Mouse (Mus musculus) hindbrain, embryonic 12.5 days (tissue): Measurements from ENCODE around the gene Ccdc148. TPM values are rescaled to one million over a fixed set of nuclear protein-coding genes. Genes with fewer than 3 reads are reported as not detected.

Experiments
- ATAC-seq: fragments of 200-750 bp; cut with Nextera tagmentation; 2 replicates; pipeline ENCODE4 v1.8.0; 2017; ENCODE audit warnings: moderate TSS enrichment; ENCODE audit not compliant: low FRiP score
- H3K27ac ChIP-seq: fragments of 300-500 bp; sonication (generic); 2 replicates; pipeline ENCODE4 v1.5.1; 2016; ENCODE audit warnings: mild to moderate bottlenecking
- H3K27me3 ChIP-seq: fragments of 300-500 bp; sonication (generic); 2 replicates; pipeline ENCODE4 v1.6.1; 2016; ENCODE audit warnings: mild to moderate bottlenecking
- H3K36me3 ChIP-seq: fragments of 300-500 bp; sonication (generic); 2 replicates; pipeline ENCODE4 v1.6.1; 2016; ENCODE audit warnings: mild to moderate bottlenecking
- H3K4me1 ChIP-seq: fragments of 300-500 bp; sonication (generic); 2 replicates; pipeline ENCODE4 v1.6.1; 2016
- H3K4me2 ChIP-seq: fragments of 300-500 bp; sonication (generic); replicated peaks from 2 replicates; pipeline ENCODE4 v1.6.1; 2016; ENCODE audit warnings: mild to moderate bottlenecking
- H3K4me3 ChIP-seq: fragments of 300-500 bp; sonication (generic); 2 replicates; pipeline ENCODE4 v1.5.1; 2016; ENCODE audit warnings: mild to moderate bottlenecking
- H3K9ac ChIP-seq: fragments of 300-500 bp; sonication (generic); 2 replicates; pipeline ENCODE4 v1.6.1; 2016; ENCODE audit warnings: mild to moderate bottlenecking, moderate library complexity
- H3K9me3 ChIP-seq: fragments of 300-500 bp; sonication (generic); replicated peaks from 2 replicates; pipeline ENCODE4 v1.6.1; 2016; ENCODE audit warnings: mild to moderate bottlenecking
- WGBS: fragments of 180-500 bp; shearing (Covaris S2); methylation state at CpG from one replicate; pipeline ENCODE4 v1.1.7; 2016; 5-methylcytosine and 5-hydroxymethylcytosine counted together
- polyA plus RNA-seq: library from polyadenylated mRNA; unstranded; fragments of >200 nt; fragmentation: Nextera tagmentation; extraction: Ambion mirVana; gene quantifications from 2 replicates; pipeline ENCODE4 v1.2.1, GENCODE M21; 2016

Gene Ccdc148
- polyA plus RNA-seq, 1 experiment from 2014 or later = 2.6 TPM

- ATAC-seq = no peak
- Histone ChIP-seq H3K4me3 (no peak overlapping the region), H3K27ac (no peak overlapping the region), H3K4me1 (no peaks in the 10 kb centered on the region), H3K36me3 (no peaks in the 10 kb centered on the region), H3K27me3 (no peaks in the 10 kb centered on the region), H3K9me3 (no peaks in the 10 kb centered on the region), H3K9ac (no peak overlapping the region), H3K4me2 (no peak overlapping the region)
- WGBS = 92% methylated on average over 20 of the region's 20 CpGs
These were observed 328.1 kb downstream of the Ccdc148 start for GRCm38 (mm10) chr2:58832253-58832980.

GRCm38 (mm10) chr2:58829981-58830742, 330.3 kb downstream of the Ccdc148 start:
- no peaks in the 10 kb centered on the region for H3K36me3 ChIP-seq
- no peaks in the 10 kb centered on the region for H3K9me3 ChIP-seq
- no peak overlapping the region for H3K27ac ChIP-seq
- no peak overlapping the region for H3K9ac ChIP-seq
- no peak overlapping the region for H3K4me2 ChIP-seq
- no peaks in the 10 kb centered on the region for H3K4me1 ChIP-seq
- H3K27me3 ChIP-seq = no peaks in the 10 kb centered on the region
- WGBS = 65% methylated on average over 7 of the region's 7 CpGs
- ATAC-seq = no peak
- no peak overlapping the region for H3K4me3 ChIP-seq

DNA sequence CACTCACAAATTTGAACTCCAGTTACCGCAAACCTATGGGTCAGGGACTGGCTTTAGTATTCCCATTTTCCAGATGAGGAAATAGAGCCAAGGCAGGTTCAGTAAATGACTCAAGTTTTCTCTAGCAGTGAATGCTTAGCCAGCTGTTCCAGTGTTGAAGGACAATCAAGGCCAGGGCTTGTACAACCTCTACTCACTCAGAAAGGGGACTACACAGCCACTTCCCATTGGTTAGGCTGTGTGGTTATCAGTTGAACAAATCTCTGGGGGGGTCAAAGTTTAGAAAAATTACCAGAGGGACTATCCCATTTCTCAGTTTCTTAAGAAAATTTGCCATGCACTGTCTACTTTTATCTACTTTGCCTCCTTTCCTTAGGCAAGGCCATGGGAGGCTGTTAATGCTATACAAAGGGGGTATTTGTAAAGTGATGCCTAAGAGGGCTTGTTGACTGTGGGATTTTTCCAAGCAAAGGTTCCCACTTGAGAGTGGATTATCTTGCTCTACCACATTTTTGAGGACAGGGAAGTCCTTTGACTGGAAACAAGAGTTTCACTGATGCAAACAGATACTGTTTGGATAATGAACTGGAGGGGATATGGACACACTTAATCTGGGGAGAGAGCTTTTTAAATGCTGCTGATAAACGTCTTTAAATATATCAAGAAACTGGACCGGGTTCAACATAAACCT, 331.4 kb downstream of the Ccdc148 start:
- Histone ChIP-seq H3K4me2 (no peak overlapping the region), H3K9ac (no peak overlapping the region), H3K36me3 (no peaks in the 10 kb centered on the region), H3K9me3 (no peaks in the 10 kb centered on the region), H3K27me3 (no peaks in the 10 kb centered on the region), H3K4me1 (no peaks in the 10 kb centered on the region), H3K4me3 (no peak overlapping the region), H3K27ac (no peak overlapping the region)
- ATAC-seq = no peak
- WGBS = 77% methylated on average over 3 of the region's 3 CpGs

DNA sequence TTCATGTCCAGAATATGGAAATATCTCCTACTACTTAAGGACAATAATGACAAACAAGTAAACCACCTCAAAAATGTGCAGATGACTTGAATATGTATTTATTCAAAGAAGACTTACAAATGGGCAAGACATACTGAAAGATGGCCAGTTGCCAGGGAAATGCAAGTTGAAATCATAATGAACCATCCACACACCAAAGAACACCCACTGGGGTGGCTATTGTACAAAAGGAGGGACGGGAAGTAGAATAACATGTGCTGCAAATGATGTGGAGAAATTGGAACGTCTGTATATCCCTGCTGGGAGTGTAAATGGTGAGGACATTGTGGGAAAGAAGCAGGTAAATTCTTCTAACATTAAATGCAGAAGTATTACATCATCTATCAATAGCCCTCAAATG, 347.5 kb downstream of the Ccdc148 start:
- Histone ChIP-seq H3K9ac (no peak overlapping the region), H3K4me1 (no peaks in the 10 kb centered on the region), H3K9me3 (no peaks in the 10 kb centered on the region), H3K27me3 (no peaks in the 10 kb centered on the region), H3K4me2 (no peak overlapping the region), H3K27ac (no peak overlapping the region), H3K36me3 (no peaks in the 10 kb centered on the region), H3K4me3 (no peak overlapping the region)
- 22% methylated on average over 2 of the region's 2 CpGs for WGBS
- ATAC-seq = no peak

DNA sequence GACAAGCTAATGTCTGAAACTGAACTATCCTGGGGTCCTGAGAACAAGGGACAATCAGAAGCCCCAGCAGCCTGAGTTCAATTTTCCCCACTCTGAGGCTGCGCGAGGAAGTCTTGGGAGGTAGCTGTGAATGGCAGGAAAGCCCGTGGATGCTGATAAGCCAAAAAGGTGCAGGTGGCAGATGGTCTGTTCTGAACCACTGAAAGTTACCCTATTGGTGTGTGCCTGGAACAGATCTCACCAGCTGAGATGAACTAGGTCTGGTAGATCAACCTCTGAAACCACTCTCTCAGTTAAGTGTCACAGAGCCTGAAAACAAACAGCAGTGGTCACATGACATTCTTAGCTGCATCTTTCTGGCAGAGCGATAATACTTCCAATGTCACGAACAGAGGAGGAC, 360.9 kb downstream of the Ccdc148 start:
- Histone ChIP-seq H3K27me3 (no peaks in the 10 kb centered on the region), H3K9me3 (no peaks in the 10 kb centered on the region), H3K36me3 (no peaks in the 10 kb centered on the region), H3K27ac (no peak overlapping the region), H3K4me1 (0 out of 2 replicates have a peak, but pooled peaks cover 2% of the 10 kb centered on the region), H3K4me2 (no peak overlapping the region), H3K9ac (no peak overlapping the region), H3K4me3 (no peak overlapping the region)
- no peak for ATAC-seq
- 91% methylated on average over 5 of the region's 5 CpGs for WGBS

- no peaks in the 10 kb centered on the region for H3K36me3 ChIP-seq
- H3K27ac ChIP-seq = no peak overlapping the region
- H3K9me3 ChIP-seq = no peaks in the 10 kb centered on the region
- no peak overlapping the region for H3K4me3 ChIP-seq
- 0 out of 2 replicates have a peak, but pooled peaks cover 2% of the 10 kb centered on the region for H3K4me1 ChIP-seq
- WGBS = 89% methylated on average over 9 of the region's 9 CpGs
- H3K4me2 ChIP-seq = no peak overlapping the region
- H3K27me3 ChIP-seq = no peaks in the 10 kb centered on the region
- no peak overlapping the region for H3K9ac ChIP-seq
- ATAC-seq = no peak
These were observed 361.4 kb downstream of the Ccdc148 start for GRCm38 (mm10) chr2:58799126-58799525.

GRCm38 (mm10) chr2:58797506-58797905, 363.0 kb downstream of the Ccdc148 start:
- ATAC-seq = no peak
- Histone ChIP-seq H3K27ac (no peak overlapping the region), H3K4me3 (no peak overlapping the region), H3K4me1 (0 out of 2 replicates have a peak, but pooled peaks cover 2% of the 10 kb centered on the region), H3K9me3 (no peaks in the 10 kb centered on the region), H3K36me3 (no peaks in the 10 kb centered on the region), H3K9ac (no peak overlapping the region), H3K27me3 (no peaks in the 10 kb centered on the region), H3K4me2 (no peak overlapping the region)
- WGBS = 33% methylated on average over 4 of the region's 4 CpGs

DNA sequence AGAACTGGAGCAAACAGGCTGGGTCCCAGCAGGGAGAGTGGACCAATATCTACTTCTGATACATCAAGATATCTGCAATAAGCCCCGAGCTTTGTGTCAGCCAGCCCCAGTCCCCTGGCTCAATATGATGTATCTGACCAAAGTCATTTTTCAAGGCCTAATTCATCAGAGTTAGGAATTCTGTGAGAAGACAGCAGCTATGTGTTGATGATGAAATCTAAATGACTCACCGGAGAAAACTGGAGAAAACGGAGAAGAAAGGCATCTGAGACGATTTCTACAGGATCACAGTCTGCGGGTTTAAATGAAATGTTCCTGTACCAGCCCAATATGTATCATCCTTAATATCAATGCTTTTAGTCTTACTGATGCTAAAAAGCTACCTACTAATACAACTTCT, 365.1 kb downstream of the Ccdc148 start:
- Histone ChIP-seq H3K4me3 (no peak overlapping the region), H3K4me2 (no peak overlapping the region), H3K4me1 (0 out of 2 replicates have a peak, but pooled peaks cover 2% of the 10 kb centered on the region), H3K9me3 (no peaks in the 10 kb centered on the region), H3K9ac (no peak overlapping the region), H3K36me3 (no peaks in the 10 kb centered on the region), H3K27me3 (no peaks in the 10 kb centered on the region), H3K27ac (no peak overlapping the region)
- 91% methylated on average over 5 of the region's 5 CpGs for WGBS
- no peak for ATAC-seq

GRCm38 (mm10) chr2:58794489-58794888, 366.0 kb downstream of the Ccdc148 start:
- Histone ChIP-seq H3K36me3 (no peaks in the 10 kb centered on the region), H3K27ac (no peak overlapping the region), H3K9me3 (no peaks in the 10 kb centered on the region), H3K27me3 (no peaks in the 10 kb centered on the region), H3K4me1 (0 out of 2 replicates have a peak, but pooled peaks cover 2% of the 10 kb centered on the region), H3K4me2 (no peak overlapping the region), H3K4me3 (no peak overlapping the region), H3K9ac (no peak overlapping the region)
- 81% methylated on average over 15 of the region's 15 CpGs for WGBS
- ATAC-seq = no peak

DNA sequence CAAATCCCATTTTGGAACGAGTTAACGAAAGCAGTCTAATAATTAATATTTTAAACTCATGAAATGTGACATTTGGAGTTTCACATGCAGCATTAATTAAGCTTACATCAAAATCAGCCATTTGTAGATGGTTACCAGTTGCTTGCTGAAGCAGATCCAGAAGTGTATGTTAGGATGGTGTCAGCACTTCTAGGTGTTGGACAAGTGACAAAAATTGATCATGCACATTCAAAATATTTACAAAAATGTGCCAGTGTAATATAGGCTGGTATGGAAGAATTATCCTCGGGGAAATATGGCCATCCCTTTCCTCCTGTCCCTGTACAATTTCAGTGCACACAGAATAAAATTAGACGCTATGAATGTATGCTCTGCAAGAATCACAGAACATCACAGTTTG, 370.1 kb downstream of the Ccdc148 start:
- no peak for ATAC-seq
- H3K9ac ChIP-seq = no peak overlapping the region
- no peak overlapping the region for H3K4me2 ChIP-seq
- H3K27me3 ChIP-seq = no peaks in the 10 kb centered on the region
- no peak overlapping the region for H3K27ac ChIP-seq
- no peak overlapping the region for H3K4me3 ChIP-seq
- no peaks in the 10 kb centered on the region for H3K36me3 ChIP-seq
- WGBS = 86% methylated on average over 4 of the region's 4 CpGs
- H3K9me3 ChIP-seq = no peaks in the 10 kb centered on the region
- H3K4me1 ChIP-seq = no peaks in the 10 kb centered on the region

DNA sequence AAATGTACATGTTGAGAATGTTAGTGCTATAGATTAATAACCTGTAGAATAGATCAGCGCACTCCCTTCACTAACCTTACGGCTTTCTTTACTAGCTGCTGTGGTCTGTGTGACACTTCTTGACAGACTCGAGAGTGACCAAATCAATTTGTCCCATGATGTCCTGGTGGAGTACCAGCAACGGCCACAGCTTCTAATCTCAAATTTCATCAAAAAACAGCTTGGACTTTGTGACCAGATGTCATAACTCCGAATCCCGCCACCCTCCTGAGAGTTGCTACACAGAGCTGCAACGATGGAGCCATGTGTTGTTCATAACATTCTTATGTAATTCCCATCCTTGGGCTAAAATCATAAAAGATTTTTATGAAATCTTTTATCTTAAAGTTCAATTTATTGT, 370.5 kb downstream of the Ccdc148 start:
- H3K9ac ChIP-seq = no peak overlapping the region
- no peaks in the 10 kb centered on the region for H3K9me3 ChIP-seq
- 79% methylated on average over 7 of the region's 7 CpGs for WGBS
- H3K36me3 ChIP-seq = no peaks in the 10 kb centered on the region
- H3K4me3 ChIP-seq = no peak overlapping the region
- no peak for ATAC-seq
- no peaks in the 10 kb centered on the region for H3K27me3 ChIP-seq
- H3K4me1 ChIP-seq = no peaks in the 10 kb centered on the region
- no peak overlapping the region for H3K4me2 ChIP-seq
- no peak overlapping the region for H3K27ac ChIP-seq

DNA sequence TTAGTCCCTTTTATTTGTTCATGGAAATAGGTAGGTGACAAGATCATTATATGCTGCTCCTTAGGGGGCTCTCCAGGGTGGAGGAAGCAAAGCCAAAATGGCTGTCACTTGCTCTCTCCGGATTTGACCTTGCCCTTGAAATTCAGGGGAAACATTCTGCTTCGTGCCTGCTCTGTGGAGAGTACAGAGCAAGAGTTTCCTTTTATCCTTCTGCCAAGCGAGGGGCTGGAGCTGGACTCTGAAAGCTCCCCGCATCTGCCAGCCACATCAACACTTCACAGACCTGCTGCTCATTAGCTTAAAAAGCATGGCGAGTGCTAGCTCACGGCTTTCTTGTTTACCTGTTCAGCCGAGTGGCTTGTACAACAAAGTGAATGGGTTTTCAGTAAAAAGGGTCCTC, 373.1 kb downstream of the Ccdc148 start:
- H3K9me3 ChIP-seq = no peaks in the 10 kb centered on the region
- WGBS = 53% methylated on average over 7 of the region's 7 CpGs
- no peak overlapping the region for H3K4me2 ChIP-seq
- no peak for ATAC-seq
- no peaks in the 10 kb centered on the region for H3K27me3 ChIP-seq
- H3K9ac ChIP-seq = no peak overlapping the region
- no peaks in the 10 kb centered on the region for H3K4me1 ChIP-seq
- H3K36me3 ChIP-seq = no peaks in the 10 kb centered on the region
- H3K27ac ChIP-seq = no peak overlapping the region
- H3K4me3 ChIP-seq = no peak overlapping the region
